Mouse (Mus musculus) retina, embryonic 14.5 days (tissue): ENCODE data around the gene Vmn1r204.
"Not testable (repeated sequence)": the region's sequence is repeated elsewhere in the genome, so short reads cannot be mapped to it uniquely, and the experiment has no call there.

Source experiments
- DNase-seq: peaks from one replicate; pipeline ENCODE4 v3.0.0-alpha.2; 2015; ENCODE audit warnings: low spot score

Vmn1r204 gene

DNA sequence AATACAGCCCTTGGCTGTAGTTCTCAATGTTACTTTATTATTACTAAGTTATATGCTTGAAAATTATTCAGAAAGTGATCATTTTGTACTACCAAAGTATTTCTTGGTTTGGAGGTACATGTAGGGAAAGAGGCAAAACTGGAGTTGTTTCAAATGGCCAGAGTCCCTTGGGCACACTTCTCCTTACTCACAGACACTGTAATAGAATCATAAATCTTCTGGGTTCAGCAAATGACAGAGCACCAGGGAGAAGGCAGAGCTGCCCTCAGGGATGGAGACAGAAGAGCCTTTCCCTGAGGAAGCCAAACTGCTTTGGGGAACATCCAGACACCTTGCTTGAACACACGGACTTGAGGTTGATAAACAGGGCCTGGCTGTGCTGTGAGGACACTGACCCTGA, at the start of gene Vmn1r204:
TSS of gene Vmn1r204 (plus strand) at position 301 of the 400 bp plus-strand sequence.
- not testable (repeated sequence) for DNase-seq

GRCm38 (mm10) chr13:22505281-22505680, 47.7 kb upstream of the Vmn1r204 start, which contains the start of gene Vmn1r202:
TSS of gene Vmn1r202 (minus strand) at chr13:22505381.
- no peak for DNase-seq

DNA sequence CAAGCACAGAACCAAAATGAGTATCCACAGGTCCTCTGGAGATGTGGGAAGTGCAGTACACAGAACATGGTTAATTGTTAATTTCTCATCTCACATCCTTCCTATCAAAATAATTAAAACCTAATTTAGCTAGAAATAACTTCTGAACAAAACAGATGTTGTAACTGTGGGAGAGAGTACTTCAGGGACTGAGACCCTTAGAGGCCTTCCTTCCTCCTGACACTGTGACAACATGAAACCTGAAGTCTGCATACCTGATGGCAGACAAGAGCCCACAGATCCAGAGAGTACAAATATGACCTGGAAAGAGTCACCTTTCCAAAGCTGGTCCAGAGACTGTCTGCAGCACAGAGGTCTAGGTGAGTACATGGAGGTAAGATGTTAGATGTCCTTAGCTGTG, 35.2 kb upstream of the Vmn1r204 start, which contains the start of gene Vmn1r203:
TSS of gene Vmn1r203 (plus strand) at position 301 of the 400 bp plus-strand sequence.
- DNase-seq = no peak

DNA sequence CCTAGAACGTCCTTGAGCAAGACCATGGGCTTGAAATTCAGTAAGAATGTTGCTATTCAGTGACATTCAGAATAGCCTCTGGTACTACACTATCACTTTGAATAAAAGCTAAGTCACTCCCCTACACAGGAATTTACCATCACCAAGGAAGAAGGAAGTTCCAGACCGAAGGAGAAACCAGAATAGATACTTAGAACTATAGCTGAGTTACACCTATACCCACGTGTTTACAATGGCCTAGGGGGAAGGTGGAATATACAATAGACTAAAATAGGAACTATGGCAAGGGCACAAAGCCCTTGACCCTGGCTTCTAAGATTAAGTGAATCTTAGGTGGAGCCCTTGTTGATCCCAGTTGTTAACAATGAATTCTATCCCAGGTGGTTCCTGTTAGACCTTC, 21.9 kb downstream of the Vmn1r204 start:
- DNase-seq = not testable (repeated sequence)

GRCm38 (mm10) chr13:22583336-22583735, 30.3 kb downstream of the Vmn1r204 start:
- not testable (repeated sequence) for DNase-seq

GRCm38 (mm10) chr13:22592900-22593299, 39.9 kb downstream of the Vmn1r204 start, which contains the start of gene Vmn1r205:
TSS of gene Vmn1r205 (minus strand) at chr13:22593000.
- DNase-seq = no peak
